Mouse (Mus musculus) lung, adult 18-20 months (tissue): ENCODE measurements around the gene Zrsr1.

Source experiments
- DNase-seq, 2 experiments: peaks; one replicate each; pipeline ENCODE4 v3.0.0; 2022; ENCODE audit warnings: mixed read lengths in 2 of 2

Zrsr1 gene

GRCm38 (mm10) chr11:22973599-22973998 is 1.8 kb downstream of the Zrsr1 start:
- peak in 1 of 2 experiments; percentile 24 for DNase-seq

- DNase-seq, result no peak
Observed at GRCm38 (mm10) chr11:22978215-22978614, 6.4 kb downstream of the Zrsr1 start.

GRCm38 (mm10) chr11:22978711-22979110 is 6.9 kb downstream of the Zrsr1 start:
- no peak for DNase-seq

- no peak for DNase-seq
Observed at GRCm38 (mm10) chr11:22979221-22979620, 7.4 kb downstream of the Zrsr1 start.

- DNase-seq, result no peak
Observed at GRCm38 (mm10) chr11:22981041-22981440, 9.2 kb downstream of the Zrsr1 start.

GRCm38 (mm10) chr11:22981543-22981950 is 9.7 kb downstream of the Zrsr1 start:
- DNase-seq, result no peak

- DNase-seq, result peak; percentile 95
Observed at GRCm38 (mm10) chr11:22981984-22982757, 10.4 kb downstream of the Zrsr1 start, which contains the start of the genes Gm28048 and Commd1. TSS of gene Gm28048 (minus strand) at chr11:22982090. TSS of gene Commd1 (minus strand) at chr11:22982382.

- DNase-seq, result no peak
Observed at GRCm38 (mm10) chr11:22982846-22983245, 11.0 kb downstream of the Zrsr1 start.

GRCm38 (mm10) chr11:22985510-22985909 is 13.7 kb downstream of the Zrsr1 start:
- no peak for DNase-seq

GRCm38 (mm10) chr11:22987357-22987756 is 15.6 kb downstream of the Zrsr1 start:
- peak in 1 of 2 experiments; percentile 45 for DNase-seq

GRCm38 (mm10) chr11:22989786-22990185 is 18.0 kb downstream of the Zrsr1 start:
- no peak for DNase-seq

- peak; percentile 94 to 95 for DNase-seq
Observed at GRCm38 (mm10) chr11:22990393-22991126, 18.8 kb downstream of the Zrsr1 start, which contains the start of gene Cct4. TSS of gene Cct4 (plus strand) at chr11:22990519.

- no peak for DNase-seq
Observed at GRCm38 (mm10) chr11:22991218-22991835, 19.5 kb downstream of the Zrsr1 start.

GRCm38 (mm10) chr11:22994271-22994670 is 22.5 kb downstream of the Zrsr1 start:
- DNase-seq, result peak in 1 of 2 experiments; percentile 39

- no peak for DNase-seq
Observed at GRCm38 (mm10) chr11:22995461-22995860, 23.7 kb downstream of the Zrsr1 start.

- DNase-seq, result no peak
Observed at GRCm38 (mm10) chr11:22998308-22998707, 26.5 kb downstream of the Zrsr1 start.

- DNase-seq, result no peak
Observed at GRCm38 (mm10) chr11:23005276-23005675, 33.5 kb downstream of the Zrsr1 start.

- no peak for DNase-seq
Observed at GRCm38 (mm10) chr11:23007166-23007480, 35.3 kb downstream of the Zrsr1 start.

- peak; percentile 77 to 90 for DNase-seq
Observed at GRCm38 (mm10) chr11:23007481-23008180, 35.8 kb downstream of the Zrsr1 start, which contains the start of gene Fam161a. TSS of gene Fam161a (plus strand) at chr11:23007531.

- DNase-seq, result peak; percentile 83 to 88
Observed at GRCm38 (mm10) chr11:23008181-23008823, 36.5 kb downstream of the Zrsr1 start.

GRCm38 (mm10) chr11:23008824-23009200 is 37.0 kb downstream of the Zrsr1 start:
- no peak for DNase-seq

- peak in 1 of 2 experiments; percentile 23 for DNase-seq
Observed at GRCm38 (mm10) chr11:23013096-23013495, 41.3 kb downstream of the Zrsr1 start.
